Mouse (Mus musculus): ENCODE measurements at regions not wholly inside any gene's neighbourhood (a gene's known extent, or its start where the extent isn't known, plus 50 kb on each side); places are given as distances from the start of the nearest gene placed in this dataset.

DNA sequence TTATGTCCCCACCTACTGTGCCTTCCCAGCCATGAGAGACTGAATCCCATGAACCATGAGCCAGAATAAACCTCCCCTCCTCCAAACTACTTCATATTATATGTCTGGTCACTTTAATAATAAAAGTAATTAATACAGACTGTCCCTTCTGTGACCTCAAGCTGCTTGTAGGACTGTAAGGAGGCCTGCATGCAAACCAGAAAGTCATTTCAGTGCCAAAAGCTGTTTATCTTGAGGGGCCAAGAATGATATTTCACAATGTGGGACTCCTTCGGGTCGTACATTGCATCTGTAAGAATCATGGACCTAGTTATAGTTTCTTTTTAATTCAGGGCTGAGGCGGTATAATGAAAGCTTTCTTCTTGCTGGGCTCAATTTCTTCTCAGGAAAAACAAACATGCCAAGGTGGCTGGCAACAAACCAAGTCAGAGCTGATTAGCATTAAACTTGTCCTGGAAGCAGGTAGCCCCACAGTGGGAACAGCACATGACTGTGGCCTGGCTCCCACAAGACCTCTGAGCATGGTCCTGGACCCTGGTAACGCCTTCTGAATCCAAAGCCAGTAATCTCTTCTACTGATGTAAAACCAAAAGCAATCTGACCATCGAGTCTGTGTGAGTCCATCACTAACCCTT lies 162.3 kb upstream of the Hnrnpa3 start:
- no peak for DNase-seq (ENCODE audit: low spot score in 2 of 2)

DNA sequence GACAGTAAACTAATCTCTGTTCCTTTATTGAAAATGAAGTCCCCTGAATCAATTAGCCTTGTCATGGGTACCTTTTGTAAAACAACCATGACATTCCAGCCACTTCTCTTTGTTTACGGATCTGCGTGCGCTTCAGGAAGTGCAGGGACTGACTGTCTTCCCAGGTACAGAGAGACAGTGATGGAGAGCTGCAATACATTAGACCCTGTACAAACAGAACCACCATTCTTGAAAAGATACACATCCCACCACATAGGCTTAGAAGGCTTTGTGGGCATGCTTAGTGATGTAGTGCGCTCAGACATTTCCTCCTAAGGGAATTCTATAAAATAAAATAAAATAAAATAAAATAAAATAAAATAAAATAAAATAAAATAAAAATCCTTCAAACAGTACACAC lies 148.8 kb upstream of the Hnrnpa3 start:
- no peak for DNase-seq (ENCODE audit: low spot score in 2 of 2)

- DNase-seq (ENCODE audit: low spot score in 2 of 2), result no peak
These were observed 146.5 kb upstream of the Hnrnpa3 start for GRCm38 (mm10) chr2:75512422-75513170.

GRCm38 (mm10) chr2:75514171-75514570 lies 144.9 kb upstream of the Hnrnpa3 start:
- no peak for DNase-seq (ENCODE audit: low spot score in 2 of 2)

- DNase-seq (ENCODE audit: low spot score in 2 of 2), result no peak
These were observed 142.8 kb upstream of the Hnrnpa3 start for GRCm38 (mm10) chr2:75516223-75516622.

DNA sequence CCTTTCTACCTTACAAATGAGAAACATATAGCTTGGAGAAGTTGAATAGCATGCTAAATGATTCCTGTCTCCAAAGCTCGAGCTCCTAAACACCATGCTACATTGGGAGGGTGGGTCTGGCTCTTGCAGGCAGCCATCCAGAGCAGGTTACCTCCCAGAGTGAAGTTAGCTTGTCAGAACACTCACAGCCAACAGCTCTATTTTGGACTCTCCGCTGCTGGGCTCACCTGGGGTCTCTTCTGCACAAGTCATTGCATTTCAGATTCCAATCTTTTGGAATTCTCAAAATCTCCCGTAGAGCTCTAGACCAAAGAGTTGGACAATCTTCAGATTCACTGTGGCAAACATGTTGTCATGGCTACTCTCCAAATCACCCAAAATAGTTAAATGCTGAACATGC lies 142.0 kb upstream of the Hnrnpa3 start:
- no peak for DNase-seq (ENCODE audit: low spot score in 2 of 2)

DNA sequence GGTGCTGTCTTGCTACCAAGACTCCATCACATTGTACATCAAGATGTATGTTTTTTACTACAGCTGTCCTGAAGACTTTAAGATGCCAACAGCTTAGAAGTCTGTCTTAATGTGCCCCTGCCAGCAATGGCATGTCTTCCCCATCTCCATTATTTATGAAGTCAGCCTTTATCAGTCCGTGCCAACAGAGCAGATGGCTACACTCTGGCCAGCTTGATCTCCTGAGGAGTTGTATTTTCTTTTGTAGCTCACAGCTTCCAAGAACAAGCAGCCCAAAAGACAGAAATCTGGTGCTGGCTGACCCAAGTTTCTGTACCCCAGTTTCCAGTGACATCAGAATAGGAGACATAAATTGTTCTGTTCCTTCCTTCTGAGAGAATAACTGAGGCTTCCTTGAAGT lies 140.5 kb upstream of the Hnrnpa3 start:
- no peak for DNase-seq (ENCODE audit: low spot score in 2 of 2)

- DNase-seq (ENCODE audit: low spot score in 2 of 2), result no peak
These were observed 133.5 kb upstream of the Hnrnpa3 start for GRCm38 (mm10) chr2:75525562-75525961.

DNA sequence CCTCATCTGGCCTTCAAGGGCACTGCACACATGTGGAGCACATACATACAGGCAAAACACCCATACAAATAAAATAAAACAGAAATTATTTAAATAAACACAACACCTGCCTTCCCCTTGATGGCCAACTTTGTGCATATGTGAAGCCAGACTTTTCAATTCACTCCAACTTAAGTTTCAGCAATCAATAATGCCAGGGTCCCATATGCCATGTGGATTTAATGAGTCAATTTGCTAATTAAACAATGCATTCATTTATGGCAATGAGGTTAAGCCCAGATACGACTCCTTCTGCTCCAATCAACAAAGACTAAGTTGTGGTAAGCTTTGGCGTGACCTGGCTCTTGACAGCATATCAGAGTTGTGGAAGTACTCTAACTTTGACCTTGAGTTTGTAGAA lies 130.4 kb upstream of the Hnrnpa3 start:
- no peak for DNase-seq (ENCODE audit: low spot score in 2 of 2)

GRCm38 (mm10) chr2:75538114-75538513 lies 120.9 kb upstream of the Hnrnpa3 start:
- no peak for DNase-seq (ENCODE audit: low spot score in 2 of 2)

DNA sequence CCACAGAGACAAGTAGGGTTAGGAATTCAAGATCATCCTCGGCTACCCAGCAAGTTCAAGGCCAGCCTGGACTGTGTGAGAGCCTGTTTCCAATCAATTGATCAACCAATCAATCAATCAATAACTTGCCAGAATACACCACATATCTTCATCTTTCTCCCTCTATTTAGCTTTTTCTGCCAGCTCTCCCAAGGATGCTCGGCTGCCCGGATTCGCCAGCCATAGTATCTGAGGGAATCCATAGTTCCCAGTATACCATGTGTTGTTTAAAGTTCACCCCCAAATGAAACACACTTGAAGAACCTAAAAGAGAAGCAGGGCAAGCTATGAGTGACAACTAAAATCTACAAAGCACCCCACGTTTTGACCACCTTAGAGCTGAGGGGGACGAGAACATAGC lies 119.3 kb upstream of the Hnrnpa3 start:
- DNase-seq (ENCODE audit: low spot score in 2 of 2), result no peak

DNA sequence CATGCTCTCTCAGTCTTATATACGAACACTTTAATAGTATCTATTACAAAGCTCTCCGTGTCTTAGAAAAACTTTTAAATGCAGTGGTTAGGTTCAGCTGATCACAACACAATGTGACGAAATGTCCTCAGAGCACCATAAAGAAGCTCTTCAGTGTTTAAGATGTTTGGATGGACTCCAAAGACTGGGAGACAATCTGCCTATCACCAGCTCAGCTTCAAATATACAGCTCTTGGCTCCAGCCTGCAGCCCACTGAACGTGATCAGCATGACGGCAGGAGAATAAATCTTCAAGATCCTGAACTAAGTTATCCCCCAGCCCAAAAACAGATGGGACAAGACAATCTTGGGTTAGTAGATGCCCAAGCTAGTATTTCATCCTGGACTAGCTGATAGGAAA lies 116.7 kb upstream of the Hnrnpa3 start:
- DNase-seq (ENCODE audit: low spot score in 2 of 2), result no peak

DNA sequence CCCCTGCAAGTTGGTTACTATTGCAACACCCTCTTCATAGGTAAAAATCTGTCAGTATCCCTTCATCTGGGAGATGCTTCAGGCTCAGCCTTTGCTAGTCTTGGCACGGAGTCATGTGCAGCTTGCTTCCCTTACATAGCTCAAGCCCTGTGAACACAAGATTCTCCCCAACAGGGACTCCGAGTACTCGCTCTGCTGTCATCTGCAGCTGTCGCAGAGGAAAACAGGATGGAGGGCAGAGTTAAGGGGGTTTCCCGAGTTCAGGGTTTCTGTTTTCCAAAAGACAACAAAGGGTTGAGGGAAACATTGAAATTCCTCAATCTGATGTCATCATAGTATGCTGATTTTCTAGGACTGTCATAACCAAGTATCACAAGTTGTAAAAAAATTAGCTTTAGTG lies 116.3 kb upstream of the Hnrnpa3 start:
- DNase-seq (ENCODE audit: low spot score in 2 of 2), result no peak

- DNase-seq (ENCODE audit: low spot score in 2 of 2), result no peak
These were observed 113.1 kb upstream of the Hnrnpa3 start for GRCm38 (mm10) chr2:75545971-75546370.

DNA sequence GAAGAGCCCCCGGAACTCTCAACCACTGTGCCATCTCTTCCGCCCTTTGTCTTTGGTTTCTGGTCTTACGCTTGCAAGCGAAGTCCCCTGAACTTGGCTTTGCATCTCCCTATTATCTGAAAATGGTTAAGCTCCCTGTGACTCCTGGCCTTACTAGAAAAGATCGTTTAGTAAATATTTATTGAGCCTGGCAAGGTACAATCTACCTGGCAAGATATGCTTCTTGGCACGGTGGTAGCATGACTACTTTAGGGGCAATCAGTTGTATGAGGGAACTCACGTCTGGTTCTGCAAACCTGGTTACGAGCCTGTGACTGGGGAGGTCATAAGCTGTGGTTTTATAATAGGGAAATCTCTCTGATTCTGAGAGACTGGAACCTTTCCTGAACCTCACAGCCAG lies 103.4 kb upstream of the Hnrnpa3 start:
- DNase-seq (ENCODE audit: low spot score in 2 of 2), result no peak

- DNase-seq (ENCODE audit: low spot score in 2 of 2), result no peak
These were observed 102.3 kb upstream of the Hnrnpa3 start for GRCm38 (mm10) chr2:75556744-75557143.

- DNase-seq (ENCODE audit: low spot score in 2 of 2), result no peak
These were observed 101.7 kb upstream of the Hnrnpa3 start for GRCm38 (mm10) chr2:75557392-75557791.

GRCm38 (mm10) chr2:75559920-75560319 lies 99.1 kb upstream of the Hnrnpa3 start:
- no peak for DNase-seq (ENCODE audit: low spot score in 2 of 2)

- no peak for DNase-seq (ENCODE audit: low spot score in 2 of 2)
These were observed 95.7 kb upstream of the Hnrnpa3 start for GRCm38 (mm10) chr2:75563253-75563913.

DNA sequence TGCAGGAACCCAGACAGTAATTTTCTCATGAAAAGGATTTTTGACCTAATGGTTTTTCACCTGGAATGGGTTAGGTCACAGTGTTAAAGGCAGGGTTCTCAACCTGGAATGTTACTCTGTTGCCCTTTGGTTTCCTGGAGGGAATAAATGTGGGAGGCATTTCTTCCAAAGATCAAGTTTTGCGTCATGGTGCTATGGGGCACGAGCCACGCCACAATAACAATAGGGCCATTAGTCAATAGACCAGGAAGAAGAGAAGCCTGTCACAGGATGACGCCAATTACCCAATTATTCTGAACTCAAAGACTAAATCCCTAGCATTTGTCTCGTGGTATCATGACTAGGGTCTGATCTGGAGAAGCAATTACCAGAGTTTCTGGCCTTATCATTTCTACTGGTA lies 94.3 kb upstream of the Hnrnpa3 start:
- no peak for DNase-seq (ENCODE audit: low spot score in 2 of 2)

GRCm38 (mm10) chr2:75567131-75567530 lies 91.9 kb upstream of the Hnrnpa3 start:
- no peak for DNase-seq (ENCODE audit: low spot score in 2 of 2)

DNA sequence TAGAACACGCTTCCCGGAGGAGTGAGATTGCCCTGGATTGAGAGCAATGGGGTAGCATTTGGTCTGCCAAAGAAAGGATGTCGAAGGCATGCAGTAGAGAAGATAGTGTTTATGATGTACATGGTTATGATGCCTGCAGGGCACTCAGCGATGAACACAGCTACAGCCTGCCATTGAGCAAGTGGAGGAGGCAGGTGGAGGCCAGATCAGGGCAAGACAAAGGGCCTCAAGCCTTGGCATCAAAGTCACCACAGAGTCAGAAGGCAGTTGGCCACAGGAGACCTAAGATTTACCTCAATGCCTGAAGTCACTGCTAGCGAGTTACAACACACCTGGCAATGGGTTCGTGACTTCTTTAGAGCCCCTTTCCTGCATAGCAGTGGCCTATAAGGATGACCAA lies 89.3 kb upstream of the Hnrnpa3 start:
- DNase-seq (ENCODE audit: low spot score in 2 of 2), result no peak

GRCm38 (mm10) chr2:75570246-75570645 lies 88.8 kb upstream of the Hnrnpa3 start:
- no peak for DNase-seq (ENCODE audit: low spot score in 2 of 2)
